Mouse (Mus musculus): ENCODE data around the gene Ctf1. TPM values are rescaled to one million over a fixed set of nuclear protein-coding genes. Genes with fewer than 3 reads are reported as not detected.

Gene Ctf1
- polyA plus RNA-seq, 1 experiment from 2014 or later: 2.8 TPM

DNA sequence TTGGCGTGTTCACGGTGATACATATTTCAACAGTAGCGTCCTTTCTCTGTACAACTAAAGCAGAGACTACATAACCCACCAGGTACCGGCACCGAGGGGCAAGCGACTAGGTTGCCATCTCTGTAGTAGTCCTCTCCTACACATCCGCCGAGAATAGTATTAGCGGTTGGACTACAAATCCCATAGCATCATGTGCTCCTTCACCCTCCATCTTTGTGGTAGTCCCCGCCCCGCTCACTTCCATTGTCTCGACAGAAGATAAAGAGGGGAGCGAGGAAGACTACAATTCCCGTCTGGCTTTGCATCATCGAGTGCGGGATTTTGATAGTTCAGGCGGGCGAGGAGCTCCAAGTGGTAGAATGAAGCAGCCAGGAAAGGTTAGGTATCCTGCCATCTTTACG is 32.7 kb downstream of the Ctf1 start:
- WGBS (ENCODE audit: insufficient replicate concordance): under 1% methylated on average over 19 of the region's 19 CpGs
- H3K4me2 ChIP-seq: peak overlapping the region; percentile 93
- ATAC-seq (ENCODE audit: insufficient read depth): peak; percentile 78

DNA sequence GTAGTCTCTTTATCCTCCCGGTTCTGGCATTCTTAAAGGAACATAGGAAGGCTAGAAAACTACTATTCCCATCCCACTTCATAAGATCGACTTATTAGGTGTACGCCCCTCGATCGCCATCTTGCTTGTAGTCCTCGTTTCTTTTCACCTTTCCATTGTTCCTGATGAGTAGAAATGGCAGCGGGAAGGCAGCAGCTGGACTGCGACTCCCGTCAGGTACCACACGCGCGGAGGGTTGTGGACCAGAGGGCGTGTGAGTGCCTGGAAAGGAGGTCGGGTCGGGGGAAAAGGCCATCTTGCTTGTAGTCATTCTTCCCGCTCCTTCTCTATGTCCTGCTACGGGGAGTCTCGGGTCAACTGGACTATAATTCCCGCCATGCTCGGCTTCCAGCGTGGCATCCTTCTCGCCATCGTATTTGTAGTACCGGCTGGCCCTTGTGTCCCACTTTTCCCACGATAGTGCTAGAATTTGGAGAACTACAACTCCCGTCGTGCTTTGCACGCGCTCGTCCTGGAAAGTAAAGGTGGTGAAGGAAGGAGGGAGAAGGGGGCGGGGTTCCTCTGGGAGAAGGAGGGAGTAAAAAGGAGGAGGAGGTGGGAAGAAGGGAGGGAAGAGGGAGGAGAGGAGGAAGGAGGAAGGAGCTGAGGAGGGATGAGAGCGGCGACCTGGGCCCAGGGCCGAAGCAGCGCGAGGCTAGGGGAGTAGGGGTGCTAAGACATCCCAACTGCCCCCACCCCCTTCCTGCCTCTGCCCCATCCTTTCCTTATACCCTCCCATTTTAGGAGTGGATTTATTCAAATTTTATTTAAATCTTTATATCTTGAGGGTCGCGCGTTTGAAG is 33.3 kb downstream of the Ctf1 start:
- H3K27ac ChIP-seq (replicated peaks): peak overlapping the region; percentile 84
- H3K4me1 ChIP-seq (replicated peaks): peaks cover 35% of the 10 kb centered on the region
- under 1% methylated on average over 38 of the region's 39 CpGs for WGBS (ENCODE audit: insufficient replicate concordance)
- no peaks in the 10 kb centered on the region for H3K27me3 ChIP-seq
- peaks cover 8% of the 10 kb centered on the region; the same call in 1 of the 2 replicates for H3K36me3 ChIP-seq (replicated peaks)
- H3K9me3 ChIP-seq (replicated peaks): no peaks in the 10 kb centered on the region
- peak overlapping the region; percentile 68 for H3K9ac ChIP-seq
- peak; percentile 73 for ATAC-seq (ENCODE audit: insufficient read depth)
- H3K4me2 ChIP-seq: peak overlapping the region; percentile 93
- H3K4me3 ChIP-seq (replicated peaks): peak overlapping the region; percentile 81

More for the DNA sequence above, 32.7 kb downstream of the Ctf1 start:
- H3K27ac ChIP-seq (replicated peaks): peak overlapping the region; percentile 84
- H3K4me1 ChIP-seq (replicated peaks): peaks cover 35% of the 10 kb centered on the region
- no peaks in the 10 kb centered on the region for H3K9me3 ChIP-seq (replicated peaks)
- no peaks in the 10 kb centered on the region for H3K27me3 ChIP-seq
- peak overlapping the region; percentile 81 for H3K4me3 ChIP-seq (replicated peaks)
- peaks cover 4% of the 10 kb centered on the region; the same call in 1 of the 2 replicates for H3K36me3 ChIP-seq (replicated peaks)
- peak overlapping the region; percentile 68 for H3K9ac ChIP-seq

DNA sequence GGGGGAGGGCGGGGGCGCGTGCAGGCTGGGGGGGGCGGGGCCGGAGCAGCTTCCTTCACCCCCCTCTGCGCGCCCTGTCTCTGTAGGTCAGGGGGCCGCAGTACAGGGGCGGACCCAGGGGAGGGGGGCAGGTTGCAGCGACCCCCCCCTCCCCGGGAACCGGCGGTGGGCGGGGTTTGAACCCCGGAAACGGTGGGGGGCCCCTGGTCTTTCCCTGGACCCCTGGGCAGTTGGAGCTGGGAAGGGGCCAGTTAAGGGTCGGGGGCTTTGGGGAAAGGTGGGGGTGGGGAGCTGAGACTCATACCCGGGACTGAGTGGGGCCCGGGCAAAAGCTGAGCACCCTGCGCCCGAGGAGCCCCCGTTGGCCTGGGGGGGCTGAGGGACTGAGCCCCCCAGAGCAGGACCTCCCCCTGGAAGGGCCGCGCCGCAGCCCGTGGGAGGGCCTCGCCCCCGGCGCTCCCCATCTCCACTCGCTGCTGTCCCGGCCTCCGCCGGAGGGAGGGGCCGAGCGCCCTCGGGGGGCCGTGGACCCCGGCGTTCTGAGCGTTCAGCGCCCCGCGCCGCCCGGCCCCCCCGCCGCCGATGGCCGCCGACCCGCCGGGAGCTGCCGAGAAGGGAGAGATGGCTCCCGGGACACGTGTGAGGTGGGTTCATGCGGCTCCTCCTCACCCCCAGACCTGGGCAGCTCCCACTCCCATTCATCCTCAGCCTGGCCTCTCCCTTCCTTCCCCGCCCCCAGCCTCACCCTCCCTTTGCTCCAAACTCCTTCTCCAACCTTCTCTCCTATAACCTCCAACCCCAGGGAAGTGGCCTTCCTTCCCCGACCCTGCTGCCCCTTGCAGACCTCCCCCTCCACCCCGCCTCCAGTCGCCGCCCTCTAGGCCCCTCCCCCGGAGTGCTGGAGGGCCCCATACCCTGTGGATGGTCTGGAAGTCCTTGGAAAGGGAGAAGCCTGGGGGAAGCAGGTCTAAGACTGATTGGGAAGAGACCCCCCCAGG is 34.3 kb downstream of the Ctf1 start:
- H3K4me1 ChIP-seq (replicated peaks): peaks cover 35% of the 10 kb centered on the region
- ATAC-seq (ENCODE audit: insufficient read depth): no peak; the same call in 1 of the 2 replicates
- no peaks in the 10 kb centered on the region for H3K27me3 ChIP-seq
- H3K27ac ChIP-seq (replicated peaks): 0 out of 2 replicates have a peak overlapping the region, but pooled peaks have one; percentile 11
- no peaks in the 10 kb centered on the region for H3K9me3 ChIP-seq (replicated peaks)
- peak overlapping the region; percentile 68 for H3K9ac ChIP-seq
- WGBS (ENCODE audit: insufficient replicate concordance): under 1% methylated on average over 56 of the region's 62 CpGs
- peak overlapping the region; percentile 93 for H3K4me2 ChIP-seq
- H3K36me3 ChIP-seq (replicated peaks): peaks cover 16% of the 10 kb centered on the region; the same call in 1 of the 2 replicates
- peak overlapping the region; percentile 81 for H3K4me3 ChIP-seq (replicated peaks)

DNA sequence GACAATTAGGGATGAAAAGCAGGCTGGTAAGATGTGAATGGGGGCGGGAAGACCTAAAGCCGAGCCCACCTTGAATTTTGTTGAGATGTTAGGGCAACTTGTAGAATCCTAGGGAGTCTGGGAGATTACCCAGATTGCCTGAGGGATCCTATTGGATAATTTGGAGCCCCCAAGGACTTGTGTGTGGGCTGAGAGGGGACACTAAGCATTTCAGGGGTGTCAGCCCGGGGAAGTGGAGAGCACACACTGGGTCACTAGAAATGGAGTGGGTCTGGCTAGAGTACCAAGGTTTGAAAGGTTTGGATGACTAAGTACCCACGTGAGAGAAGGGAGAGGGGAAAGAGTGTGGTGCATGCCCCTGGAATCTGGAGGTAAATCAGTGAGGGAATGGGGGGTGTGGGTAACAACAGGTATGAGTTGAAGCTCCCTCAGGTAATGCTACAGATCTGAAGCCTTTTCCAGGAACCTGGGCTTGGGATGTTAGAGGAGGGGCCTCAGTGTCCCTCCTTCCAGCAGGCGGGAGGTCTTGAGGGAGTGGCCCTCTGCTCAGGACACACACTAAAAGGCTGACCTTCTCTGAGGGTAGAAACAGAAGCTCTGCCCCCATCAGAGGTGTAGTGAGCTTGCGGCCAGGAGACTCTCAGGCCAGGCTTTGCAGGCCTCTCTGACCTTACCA is 35.2 kb downstream of the Ctf1 start:
- Histone ChIP-seq H3K9ac (no peak overlapping the region), H3K4me1 (replicated peaks) (peaks cover 35% of the 10 kb centered on the region), H3K36me3 (replicated peaks) (peaks cover 20% of the 10 kb centered on the region), H3K27ac (replicated peaks) (no peak overlapping the region), H3K27me3 (no peaks in the 10 kb centered on the region), H3K4me2 (peak overlapping the region; percentile 93), H3K4me3 (replicated peaks) (peak overlapping the region; percentile 81; the same call in 1 of the 2 replicates), H3K9me3 (replicated peaks) (no peaks in the 10 kb centered on the region)
- no peak for ATAC-seq (ENCODE audit: insufficient read depth)
- WGBS (ENCODE audit: insufficient replicate concordance): 63% methylated on average over 6 of the region's 6 CpGs

DNA sequence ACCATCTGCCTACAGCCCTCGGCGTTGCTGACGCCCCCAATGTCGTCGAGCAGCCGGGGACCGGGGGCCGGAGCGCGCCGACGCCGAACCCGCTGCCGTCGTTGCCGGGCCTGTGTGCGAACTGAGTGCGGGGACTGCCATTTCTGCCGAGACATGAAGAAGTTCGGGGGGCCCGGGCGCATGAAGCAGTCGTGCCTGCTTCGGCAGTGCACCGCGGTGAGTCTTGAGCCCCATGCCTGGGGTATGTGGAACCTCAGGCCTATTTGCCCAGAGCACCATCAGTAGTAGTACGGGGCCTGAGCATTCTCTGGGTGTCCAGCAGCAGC is 35.7 kb downstream of the Ctf1 start:
- WGBS (ENCODE audit: insufficient replicate concordance): 90% methylated on average over 28 of the region's 28 CpGs
- H3K27me3 ChIP-seq: no peaks in the 10 kb centered on the region
- H3K27ac ChIP-seq (replicated peaks): no peak overlapping the region
- H3K4me3 ChIP-seq (replicated peaks): no peak overlapping the region
- peaks cover 20% of the 10 kb centered on the region for H3K36me3 ChIP-seq (replicated peaks)
- no peak overlapping the region for H3K9ac ChIP-seq
- peaks cover 35% of the 10 kb centered on the region for H3K4me1 ChIP-seq (replicated peaks)
- H3K4me2 ChIP-seq: no peak overlapping the region
- no peaks in the 10 kb centered on the region for H3K9me3 ChIP-seq (replicated peaks)
- ATAC-seq (ENCODE audit: insufficient read depth): no peak

DNA sequence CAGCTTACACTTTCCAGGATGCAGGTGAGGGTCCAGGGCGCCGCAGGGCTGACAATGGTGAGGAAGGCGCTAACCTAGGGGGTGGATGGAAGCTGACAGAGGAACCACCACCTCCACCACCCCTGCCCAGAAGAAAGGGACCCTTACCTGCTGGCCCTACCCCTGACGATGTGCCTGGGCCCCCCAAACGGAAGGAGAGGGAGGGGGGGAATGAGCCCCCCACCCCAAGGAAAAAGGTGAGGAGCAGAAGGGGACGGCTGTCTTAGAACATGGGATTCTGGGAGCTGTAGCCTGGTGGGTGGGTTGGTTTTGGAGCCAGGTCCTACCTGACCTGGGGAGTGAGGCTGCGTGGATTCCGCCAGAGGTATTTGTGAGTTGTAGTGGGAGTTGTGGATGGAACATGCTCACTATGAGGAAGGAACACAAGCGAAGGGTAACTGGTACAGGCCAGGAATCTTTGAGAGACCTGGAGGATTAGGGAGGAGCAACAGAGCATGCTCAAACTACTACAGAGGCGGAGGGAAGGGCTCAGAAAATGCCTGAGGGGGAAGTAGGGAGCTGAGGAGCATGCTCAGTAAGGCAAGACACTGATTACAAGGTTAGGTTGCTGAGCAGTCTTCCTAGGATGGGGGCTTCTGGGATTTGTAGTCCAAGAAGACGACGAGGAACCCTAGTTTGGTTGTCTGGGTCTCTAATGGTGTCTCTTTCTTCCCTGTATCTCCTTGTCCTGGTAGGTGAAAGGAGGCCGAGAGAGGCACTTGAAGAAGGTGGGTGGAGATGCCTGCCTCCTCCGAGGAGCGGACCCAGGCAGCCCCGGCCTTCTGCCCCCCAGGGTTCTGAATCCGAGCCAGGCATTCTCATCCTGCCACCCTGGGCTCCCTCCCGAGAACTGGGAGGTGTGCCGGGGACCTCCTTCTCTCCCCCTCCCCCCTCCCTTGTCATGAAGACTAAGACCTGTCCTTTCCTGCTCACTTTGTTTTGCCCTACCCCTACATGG is 37.9 kb downstream of the Ctf1 start:
- H3K27ac ChIP-seq (replicated peaks): no peak overlapping the region
- peaks cover 17% of the 10 kb centered on the region for H3K4me1 ChIP-seq (replicated peaks)
- no peaks in the 10 kb centered on the region for H3K9me3 ChIP-seq (replicated peaks)
- 74% methylated on average over 19 of the region's 19 CpGs for WGBS (ENCODE audit: insufficient replicate concordance)
- no peaks in the 10 kb centered on the region for H3K27me3 ChIP-seq
- H3K9ac ChIP-seq: no peak overlapping the region
- no peak overlapping the region for H3K4me3 ChIP-seq (replicated peaks)
- H3K36me3 ChIP-seq (replicated peaks): peaks cover 20% of the 10 kb centered on the region
- no peak overlapping the region for H3K4me2 ChIP-seq
- ATAC-seq (ENCODE audit: insufficient read depth): no peak

DNA sequence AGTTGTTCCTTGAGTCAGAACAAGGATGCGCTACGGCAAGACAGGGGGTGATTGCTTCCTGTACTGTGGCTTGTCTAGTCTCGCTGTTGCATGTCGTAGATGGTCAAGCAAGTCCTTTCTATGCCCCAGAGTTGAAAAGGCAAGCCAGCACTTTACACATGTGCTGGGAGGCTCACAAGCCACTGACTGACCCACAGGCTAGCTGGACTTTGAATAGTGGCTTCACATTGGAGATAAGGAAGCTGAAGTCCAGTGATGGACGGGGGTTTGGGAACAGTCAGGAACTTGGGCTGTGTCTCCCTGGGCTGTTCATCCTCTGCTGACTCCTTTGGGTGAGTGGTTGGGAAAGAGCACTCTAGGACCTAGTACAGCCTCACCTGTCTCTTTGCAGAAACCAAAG is 39.1 kb downstream of the Ctf1 start:
- ATAC-seq (ENCODE audit: insufficient read depth): no peak
- peaks cover 20% of the 10 kb centered on the region for H3K36me3 ChIP-seq (replicated peaks)

DNA sequence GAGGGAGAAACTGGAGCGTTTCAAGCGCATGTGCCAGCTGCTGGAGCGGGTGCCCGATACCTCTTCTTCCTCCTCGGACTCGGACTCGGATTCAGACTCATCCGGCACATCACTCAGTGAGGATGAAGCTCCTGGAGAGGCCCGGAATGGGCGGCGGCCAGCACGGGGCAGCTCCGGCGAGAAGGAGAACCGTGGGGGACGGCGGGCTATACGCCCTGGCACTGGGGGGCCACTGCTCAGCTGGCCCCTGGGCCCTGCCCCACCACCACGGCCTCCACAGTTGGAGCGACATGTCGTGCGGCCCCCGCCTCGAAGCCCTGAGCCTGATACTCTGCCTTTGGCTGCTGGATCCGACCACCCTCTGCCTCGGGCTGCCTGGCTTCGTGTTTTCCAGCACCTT is 39.5 kb downstream of the Ctf1 start:
- Histone ChIP-seq H3K27ac (replicated peaks) (no peak overlapping the region), H3K9me3 (replicated peaks) (no peaks in the 10 kb centered on the region), H3K9ac (no peak overlapping the region), H3K4me3 (replicated peaks) (no peak overlapping the region), H3K27me3 (no peaks in the 10 kb centered on the region), H3K36me3 (replicated peaks) (peaks cover 20% of the 10 kb centered on the region), H3K4me2 (no peak overlapping the region), H3K4me1 (replicated peaks) (peaks cover 6% of the 10 kb centered on the region; the same call in 1 of the 2 replicates)
- ATAC-seq (ENCODE audit: insufficient read depth): no peak
- WGBS (ENCODE audit: insufficient replicate concordance): 85% methylated on average over 27 of the region's 27 CpGs

More for the DNA sequence above, 39.1 kb downstream of the Ctf1 start:
- H3K4me3 ChIP-seq (replicated peaks): no peak overlapping the region
- H3K27ac ChIP-seq (replicated peaks): no peak overlapping the region
- peaks cover 10% of the 10 kb centered on the region for H3K4me1 ChIP-seq (replicated peaks)
- H3K9ac ChIP-seq: no peak overlapping the region
- H3K27me3 ChIP-seq: no peaks in the 10 kb centered on the region
- H3K4me2 ChIP-seq: no peak overlapping the region
- H3K9me3 ChIP-seq (replicated peaks): no peaks in the 10 kb centered on the region
- WGBS (ENCODE audit: insufficient replicate concordance): 81% methylated on average over 5 of the region's 5 CpGs

DNA sequence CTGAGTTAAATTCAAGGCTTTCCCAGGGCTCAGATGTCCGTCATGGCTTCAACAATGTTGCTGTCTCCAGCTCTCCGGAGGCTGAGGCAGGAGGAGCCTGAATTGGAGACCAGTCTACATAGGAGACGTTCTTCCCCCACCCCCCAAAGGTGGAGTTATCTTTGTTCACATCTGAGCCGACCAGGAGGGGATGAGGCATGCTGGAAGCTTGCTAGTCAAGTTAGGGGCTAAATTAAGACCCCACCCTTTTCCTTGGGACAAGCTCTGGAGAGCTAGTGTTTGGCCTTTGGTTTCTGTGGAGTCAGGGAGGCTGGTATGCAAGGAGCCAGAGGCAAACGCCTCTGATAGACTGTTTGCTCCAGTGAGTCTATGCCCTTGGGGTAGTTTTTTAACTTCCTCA is 40.6 kb downstream of the Ctf1 start:
- WGBS (ENCODE audit: insufficient replicate concordance): 57% methylated on average over 5 of the region's 5 CpGs
- Histone ChIP-seq H3K9me3 (replicated peaks) (no peaks in the 10 kb centered on the region), H3K27ac (replicated peaks) (no peak overlapping the region), H3K4me2 (no peak overlapping the region), H3K9ac (no peak overlapping the region), H3K27me3 (no peaks in the 10 kb centered on the region), H3K36me3 (replicated peaks) (peaks cover 20% of the 10 kb centered on the region), H3K4me3 (replicated peaks) (no peak overlapping the region), H3K4me1 (replicated peaks) (no peaks in the 10 kb centered on the region)
- ATAC-seq (ENCODE audit: insufficient read depth): no peak

DNA sequence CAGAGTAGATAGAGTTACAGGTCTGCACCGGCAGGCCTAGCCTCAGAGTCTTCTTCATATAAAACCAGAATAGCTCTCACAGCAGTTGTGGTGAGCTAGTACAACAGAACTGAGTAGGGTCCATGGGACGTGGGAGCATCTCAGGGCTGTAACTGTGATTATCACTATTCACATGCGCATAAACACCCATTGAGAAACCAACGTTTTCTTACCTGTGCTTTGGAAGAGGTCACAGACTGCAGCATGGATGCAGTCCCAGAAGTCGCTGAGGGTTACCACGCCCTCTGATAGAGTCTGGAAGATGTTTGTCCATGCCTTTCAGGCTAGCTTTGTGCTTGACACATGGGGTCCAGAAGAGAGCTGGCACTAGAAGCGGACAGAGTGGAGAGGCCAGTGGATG is 41.2 kb downstream of the Ctf1 start:
- ATAC-seq (ENCODE audit: insufficient read depth): no peak
- Histone ChIP-seq H3K27ac (replicated peaks) (no peak overlapping the region), H3K4me2 (no peak overlapping the region), H3K4me3 (replicated peaks) (no peak overlapping the region), H3K27me3 (no peaks in the 10 kb centered on the region), H3K9ac (no peak overlapping the region), H3K36me3 (replicated peaks) (peaks cover 20% of the 10 kb centered on the region), H3K4me1 (replicated peaks) (no peaks in the 10 kb centered on the region), H3K9me3 (replicated peaks) (no peaks in the 10 kb centered on the region)
- 70% methylated on average over 7 of the region's 7 CpGs for WGBS (ENCODE audit: insufficient replicate concordance)

Measured in liver, embryonic 15.5 days (tissue).